Mouse (Mus musculus): Measurements from ENCODE around the gene Nupl1.

Nupl1 gene

GRCm38 (mm10) chr14:60238551-60238950 is 12.7 kb downstream of the Nupl1 start:
- DNase-seq (ENCODE audit: low spot score in 2 of 2), result no peak

GRCm38 (mm10) chr14:60219886-60220285 is 31.3 kb downstream of the Nupl1 start:
- no peak for DNase-seq (ENCODE audit: low spot score in 2 of 2)

GRCm38 (mm10) chr14:60217616-60218015 is 33.6 kb downstream of the Nupl1 start:
- no peak for DNase-seq (ENCODE audit: low spot score in 2 of 2)

- DNase-seq (ENCODE audit: low spot score in 2 of 2), result no peak
These were observed 35.1 kb downstream of the Nupl1 start for GRCm38 (mm10) chr14:60216125-60216524.

- DNase-seq (ENCODE audit: low spot score in 2 of 2), result no peak
These were observed 36.2 kb downstream of the Nupl1 start for GRCm38 (mm10) chr14:60215000-60215399.

- DNase-seq (ENCODE audit: low spot score in 2 of 2), result no peak
These were observed 37.2 kb downstream of the Nupl1 start for GRCm38 (mm10) chr14:60214040-60214439.

GRCm38 (mm10) chr14:60209166-60209565 is 42.1 kb downstream of the Nupl1 start:
- DNase-seq (ENCODE audit: low spot score in 2 of 2), result no peak

GRCm38 (mm10) chr14:60204993-60205392 is 46.2 kb downstream of the Nupl1 start:
- no peak for DNase-seq (ENCODE audit: low spot score in 2 of 2)

GRCm38 (mm10) chr14:60196884-60197283 is 54.3 kb downstream of the Nupl1 start, which contains the start of gene Atp8a2:
Gene Atp8a2 (minus strand): TSS chr14:60197179.
- no peak for DNase-seq (ENCODE audit: low spot score in 2 of 2)

GRCm38 (mm10) chr14:60195999-60196398 is 55.2 kb downstream of the Nupl1 start:
- DNase-seq (ENCODE audit: low spot score in 2 of 2), result no peak

- no peak for DNase-seq (ENCODE audit: low spot score in 2 of 2)
These were observed 56.6 kb downstream of the Nupl1 start for GRCm38 (mm10) chr14:60194606-60195005.

GRCm38 (mm10) chr14:60189771-60190170 is 61.5 kb downstream of the Nupl1 start:
- DNase-seq (ENCODE audit: low spot score in 2 of 2), result no peak

GRCm38 (mm10) chr14:60188201-60188825 is 62.9 kb downstream of the Nupl1 start:
- DNase-seq (ENCODE audit: low spot score in 2 of 2), result no peak

- DNase-seq (ENCODE audit: low spot score in 2 of 2), result no peak
These were observed 69.9 kb downstream of the Nupl1 start for GRCm38 (mm10) chr14:60181306-60181705.

- DNase-seq (ENCODE audit: low spot score in 2 of 2), result no peak
These were observed 72.7 kb downstream of the Nupl1 start for GRCm38 (mm10) chr14:60178571-60178955.

GRCm38 (mm10) chr14:60177614-60178570 is 73.3 kb downstream of the Nupl1 start:
- no peak for DNase-seq (ENCODE audit: low spot score in 2 of 2)

GRCm38 (mm10) chr14:60176891-60177613 is 74.2 kb downstream of the Nupl1 start:
- DNase-seq (ENCODE audit: low spot score in 2 of 2), result no peak

GRCm38 (mm10) chr14:60176469-60176890 is 74.8 kb downstream of the Nupl1 start:
- no peak for DNase-seq (ENCODE audit: low spot score in 2 of 2)

- no peak for DNase-seq (ENCODE audit: low spot score in 2 of 2)
These were observed 78.8 kb downstream of the Nupl1 start for GRCm38 (mm10) chr14:60172286-60173055.

GRCm38 (mm10) chr14:60170845-60171610 is 80.2 kb downstream of the Nupl1 start:
- DNase-seq (ENCODE audit: low spot score in 2 of 2), result no peak

- no peak for DNase-seq (ENCODE audit: low spot score in 2 of 2)
These were observed 87.9 kb downstream of the Nupl1 start for GRCm38 (mm10) chr14:60163367-60163766.

Data from spleen, postnatal 14 days (tissue).